Mouse (Mus musculus) hindbrain, embryonic 11.5 days (tissue): ENCODE measurements around the gene Bcar3. TPM values are rescaled to one million over a fixed set of nuclear protein-coding genes. Genes with fewer than 3 reads are reported as not detected.

Experiments used
- ATAC-seq: fragments of 200-750 bp; cut with Nextera tagmentation; 2 replicates; pipeline ENCODE4 v1.8.0; 2017; ENCODE audit warnings: mild to moderate bottlenecking, moderate TSS enrichment, moderate library complexity; ENCODE audit not compliant: low FRiP score
- DNase-seq: peaks from one replicate; pipeline ENCODE4 v3.0.0-alpha.2; 2015; ENCODE audit warnings: low spot score
- H3K27ac ChIP-seq: fragments of 300-500 bp; sonication (generic); 2 replicates; pipeline ENCODE4 v1.5.1; 2014; ENCODE audit warnings: mild to moderate bottlenecking, low read depth, low read length
- H3K27me3 ChIP-seq: fragments of 300-500 bp; sonication (generic); 2 replicates; pipeline ENCODE4 v1.6.1; 2014; ENCODE audit warnings: mild to moderate bottlenecking, low read length, moderate library complexity, mixed read lengths; ENCODE audit not compliant: control insufficient read depth, insufficient read depth
- H3K36me3 ChIP-seq: fragments of 300-500 bp; sonication (generic); 2 replicates; pipeline ENCODE4 v1.6.1; 2014; ENCODE audit warnings: mild to moderate bottlenecking, low read length, moderate library complexity, mixed read lengths; ENCODE audit not compliant: control insufficient read depth, insufficient read depth
- H3K4me1 ChIP-seq: fragments of 300-500 bp; sonication (generic); replicated peaks from 2 replicates; pipeline ENCODE4 v1.6.1; 2014; ENCODE audit warnings: low read length, mixed read lengths; ENCODE audit not compliant: control insufficient read depth, insufficient read depth
- H3K4me2 ChIP-seq: fragments of 300-500 bp; sonication (generic); replicated peaks from 2 replicates; pipeline ENCODE4 v1.6.1; 2014; ENCODE audit warnings: mild to moderate bottlenecking, low read depth, low read length
- H3K4me3 ChIP-seq: fragments of 300-500 bp; sonication (generic); 2 replicates; pipeline ENCODE4 v1.5.1; 2014; ENCODE audit warnings: low read depth, low read length
- H3K9ac ChIP-seq: fragments of 300-500 bp; sonication (generic); 2 replicates; pipeline ENCODE4 v1.6.1; 2014; ENCODE audit warnings: low read depth, low read length
- H3K9me3 ChIP-seq: fragments of 300-500 bp; sonication (generic); 2 replicates; pipeline ENCODE4 v1.6.1; 2016; ENCODE audit warnings: low read length; ENCODE audit not compliant: control insufficient read depth
- WGBS: fragments of 180-500 bp; shearing (Covaris S2); extraction: QIAGEN DNeasy Blood & Tissue Kit; methylation state at CpG from one replicate; pipeline ENCODE4 v1.1.7; 2014; 5-methylcytosine and 5-hydroxymethylcytosine counted together
- polyA plus RNA-seq: library from polyadenylated mRNA; unstranded; fragments of >200 nt; fragmentation: Nextera tagmentation; extraction: Ambion mirVana; gene quantifications from 2 replicates; pipeline ENCODE4 v1.2.1, GENCODE M21; 2014

Gene Bcar3
- polyA plus RNA-seq, 1 experiment from 2014 or later = 6.7 TPM

GRCm38 (mm10) chr3:122474796-122475195 lies 180.9 kb downstream of the Bcar3 start:
- Histone ChIP-seq H3K4me2 (no peak overlapping the region), H3K4me1 (peaks cover 13% of the 10 kb centered on the region), H3K9ac (no peak overlapping the region), H3K36me3 (no peaks in the 10 kb centered on the region), H3K27me3 (no peaks in the 10 kb centered on the region), H3K9me3 (no peaks in the 10 kb centered on the region), H3K4me3 (no peak overlapping the region), H3K27ac (no peak overlapping the region)
- DNase-seq (no peak), ATAC-seq (no peak)
- 72% methylated on average over 4 of the region's 4 CpGs for WGBS

DNA sequence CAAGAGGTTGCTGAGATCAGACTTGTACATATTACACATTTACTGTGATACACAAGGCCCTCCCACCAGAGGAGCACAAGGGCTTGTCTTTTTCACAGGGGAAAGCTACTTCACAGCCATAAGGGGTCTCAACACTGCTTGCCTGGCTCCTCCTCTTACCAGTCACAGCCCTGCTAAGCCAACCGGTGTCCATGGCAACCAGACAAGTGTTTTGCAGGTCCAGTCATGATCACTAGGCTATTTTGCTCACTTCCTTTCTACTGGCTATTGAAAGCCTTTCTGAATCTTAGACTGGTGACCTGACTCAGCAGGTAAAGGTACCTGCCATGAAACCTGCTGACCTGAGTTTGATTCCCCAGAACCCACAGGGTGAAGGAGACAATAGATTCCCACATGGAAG lies 181.8 kb downstream of the Bcar3 start:
- Histone ChIP-seq H3K9ac (no peak overlapping the region), H3K4me3 (no peak overlapping the region), H3K27me3 (no peaks in the 10 kb centered on the region), H3K9me3 (no peaks in the 10 kb centered on the region), H3K4me1 (peaks cover 20% of the 10 kb centered on the region), H3K4me2 (no peak overlapping the region), H3K27ac (0 out of 2 replicates have a peak overlapping the region, but pooled peaks have one; percentile 47), H3K36me3 (no peaks in the 10 kb centered on the region)
- ATAC-seq = peak; percentile 54
- DNase-seq = peak; percentile 65
- WGBS = 43% methylated on average over 1 of the region's 1 CpGs

DNA sequence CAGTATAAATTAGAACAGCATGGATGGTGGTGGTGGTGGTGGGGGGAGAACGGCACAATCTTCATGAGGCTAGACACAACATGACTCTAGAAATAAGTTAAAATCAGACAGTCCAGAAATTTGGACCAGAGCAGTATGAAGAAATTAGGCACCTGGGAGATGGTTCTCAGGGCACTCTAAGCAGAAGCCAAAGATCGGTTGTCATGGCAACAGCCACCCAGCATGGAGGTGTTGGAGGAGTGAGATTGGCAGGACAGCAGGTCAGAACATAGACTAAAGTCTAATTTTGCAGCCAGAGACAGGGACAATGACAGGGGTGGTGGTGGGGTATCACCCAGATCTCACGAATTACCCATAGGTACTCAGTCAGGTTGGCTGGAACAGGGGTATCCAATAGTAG lies 182.7 kb downstream of the Bcar3 start:
- 62% methylated on average over 3 of the region's 3 CpGs for WGBS
- Histone ChIP-seq H3K4me1 (peaks cover 21% of the 10 kb centered on the region), H3K36me3 (no peaks in the 10 kb centered on the region), H3K4me2 (no peak overlapping the region), H3K4me3 (no peak overlapping the region), H3K9ac (no peak overlapping the region), H3K27ac (peak overlapping the region; percentile 11; the same call in 1 of the 2 replicates), H3K9me3 (no peaks in the 10 kb centered on the region), H3K27me3 (no peaks in the 10 kb centered on the region)
- ATAC-seq (no peak), DNase-seq (peak; percentile 28)

GRCm38 (mm10) chr3:122477541-122477940 lies 183.6 kb downstream of the Bcar3 start:
- H3K4me1 ChIP-seq = peaks cover 21% of the 10 kb centered on the region
- H3K9me3 ChIP-seq = no peaks in the 10 kb centered on the region
- H3K4me3 ChIP-seq = no peak overlapping the region
- no peak overlapping the region for H3K9ac ChIP-seq
- H3K27ac ChIP-seq = no peak overlapping the region
- H3K27me3 ChIP-seq = no peaks in the 10 kb centered on the region
- 76% methylated on average over 8 of the region's 8 CpGs for WGBS
- H3K36me3 ChIP-seq = no peaks in the 10 kb centered on the region
- no peak overlapping the region for H3K4me2 ChIP-seq
- DNase-seq (no peak), ATAC-seq (no peak)

DNA sequence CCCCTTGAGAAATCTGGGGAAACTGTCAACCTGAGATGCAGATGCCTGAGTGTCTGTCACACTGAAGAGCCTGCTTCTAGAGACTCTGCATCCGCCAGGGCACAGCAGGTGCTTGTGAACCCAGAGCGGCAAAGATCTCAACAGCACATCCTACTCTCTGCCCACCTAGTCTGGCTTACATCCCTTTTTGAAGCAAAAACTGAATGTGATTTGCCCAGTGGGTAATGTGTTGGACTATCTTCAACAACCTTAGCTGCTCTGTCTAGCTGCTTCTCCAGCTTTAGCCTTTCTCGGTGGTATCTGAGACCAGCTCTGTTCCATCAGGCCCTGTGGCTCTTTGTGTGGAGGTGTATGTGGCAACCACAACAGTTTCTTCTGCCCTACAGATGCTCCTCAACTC lies 184.8 kb downstream of the Bcar3 start:
- no peak overlapping the region for H3K4me2 ChIP-seq
- ATAC-seq (no peak), DNase-seq (no peak)
- no peaks in the 10 kb centered on the region for H3K36me3 ChIP-seq
- H3K4me3 ChIP-seq = no peak overlapping the region
- no peak overlapping the region for H3K9ac ChIP-seq
- H3K9me3 ChIP-seq = no peaks in the 10 kb centered on the region
- no peaks in the 10 kb centered on the region for H3K27me3 ChIP-seq
- WGBS = 77% methylated on average over 3 of the region's 3 CpGs
- no peak overlapping the region for H3K27ac ChIP-seq
- H3K4me1 ChIP-seq = peaks cover 26% of the 10 kb centered on the region

GRCm38 (mm10) chr3:122480065-122480675 lies 186.2 kb downstream of the Bcar3 start:
- H3K36me3 ChIP-seq = no peaks in the 10 kb centered on the region
- H3K4me3 ChIP-seq = no peak overlapping the region
- ATAC-seq = 0 out of 2 replicates have a peak, but pooled peaks have one; percentile 6
- H3K9ac ChIP-seq = no peak overlapping the region
- H3K27ac ChIP-seq = no peak overlapping the region
- WGBS = 42% methylated on average over 8 of the region's 8 CpGs
- H3K27me3 ChIP-seq = no peaks in the 10 kb centered on the region
- peaks cover 26% of the 10 kb centered on the region for H3K4me1 ChIP-seq
- H3K9me3 ChIP-seq = no peaks in the 10 kb centered on the region
- no peak overlapping the region for H3K4me2 ChIP-seq
- no peak for DNase-seq

- 30% methylated on average over 5 of the region's 5 CpGs for whole genome bisulfite sequencing
- no peaks in the 10 kb centered on the region for H3K27me3 ChIP-seq
- H3K4me3 ChIP-seq = no peak overlapping the region
- no peaks in the 10 kb centered on the region for H3K9me3 ChIP-seq
- no peak overlapping the region for H3K27ac ChIP-seq
- 0 out of 2 replicates have a peak, but pooled peaks have one; percentile 15 for ATAC-seq
- H3K4me2 ChIP-seq = no peak overlapping the region
- no peak overlapping the region for H3K9ac ChIP-seq
- peaks cover 19% of the 10 kb centered on the region for H3K4me1 ChIP-seq
- DNase-seq = peak; percentile 28
- H3K36me3 ChIP-seq = no peaks in the 10 kb centered on the region
These were observed 187.1 kb downstream of the Bcar3 start for GRCm38 (mm10) chr3:122480986-122481385.

- Histone ChIP-seq H3K4me1 (peaks cover 13% of the 10 kb centered on the region), H3K4me3 (no peak overlapping the region), H3K9me3 (no peaks in the 10 kb centered on the region), H3K36me3 (no peaks in the 10 kb centered on the region), H3K9ac (no peak overlapping the region), H3K27ac (no peak overlapping the region), H3K27me3 (no peaks in the 10 kb centered on the region), H3K4me2 (no peak overlapping the region)
- ATAC-seq = no peak
- no peak for DNase-seq
- 69% methylated on average over 21 of the region's 21 CpGs for WGBS
These were observed 188.2 kb downstream of the Bcar3 start for GRCm38 (mm10) chr3:122481891-122482739.
